8 mouse cellular contexts compared by ENCODE assay signal in genomic region chr4:65126451-65127290, GRCm38 (mm10). TPM values are rescaled to one million over a fixed set of nuclear protein-coding genes. Genes with fewer than 3 reads are reported as not detected.
A peak's percentile ranks its signal among the peaks of the same experiment; 100 is the strongest.
DNase-seq lines count a peak whose midpoint lies in the region; ATAC-seq lines count a peak whose summit lies in the region.

No protein-coding gene starts in this region.

- H3K36me3 ChIP-seq in heart, embryonic 14.5 days (ENCODE audit: control insufficient read depth, insufficient read depth, low read length) = no peaks in the 10 kb centered on the region
- 0 out of 2 replicates have a peak, but pooled peaks cover 10% of the 10 kb centered on the region for H3K36me3 ChIP-seq in midbrain, embryonic 10.5 days

- H3K4me3 ChIP-seq in heart, embryonic 14.5 days (ENCODE audit: control insufficient read depth in 1 of 2, insufficient read depth in 1 of 2, low read depth in 1 of 2, low read length in 2 of 2) = peak overlapping the region; percentile 55 to 57
- H3K4me3 ChIP-seq in midbrain, embryonic 10.5 days = peak overlapping the region; percentile 71

- H3K4me2 ChIP-seq in heart, embryonic 14.5 days (ENCODE audit: low read length) = peak overlapping the region; percentile 95

- H3K9me3 ChIP-seq in heart, embryonic 14.5 days (ENCODE audit: control insufficient read depth, low read length) = no peaks in the 10 kb centered on the region
- no peaks in the 10 kb centered on the region for H3K9me3 ChIP-seq in midbrain, embryonic 10.5 days (replicated peaks)

- H3K9ac ChIP-seq in heart, embryonic 14.5 days (ENCODE audit: low read length) = peak overlapping the region; percentile 75

- H3K4me1 ChIP-seq in heart, embryonic 14.5 days (ENCODE audit: control insufficient read depth in 2 of 2, insufficient read depth in 2 of 2, low read length in 2 of 2) = peaks cover 6 to 12% of the 10 kb centered on the region in 2 experiments
- H3K4me1 ChIP-seq in midbrain, embryonic 10.5 days = peaks cover 39% of the 10 kb centered on the region

- DNase-seq in right cerebral cortex, adult 2 months (ENCODE audit: low spot score in 2 of 2) = peak; percentile 13 to 23
- DNase-seq in right cerebral cortex, adult 18-20 months = no peak
- peak; percentile 68 for DNase-seq in embryo, embryonic 11 days
- peak; percentile 79 for DNase-seq in kidney, postnatal 14 days
- DNase-seq in midbrain, embryonic 10.5 days (ENCODE audit: low spot score) = no peak
- peak; percentile 19 for DNase-seq in yolk sac, embryonic 10.5 days (ENCODE audit: low spot score)
- DNase-seq in thymus, postnatal 10 days (ENCODE audit: low spot score in 2 of 2) = no peak

- ATAC-seq in heart, embryonic 14.5 days (ENCODE audit: insufficient number of reproducible peaks, insufficient read depth, low FRiP score, low read depth) = no peak

- H3K27me3 ChIP-seq in heart, embryonic 14.5 days (ENCODE audit: control insufficient read depth, insufficient read depth, low read length) = no peaks in the 10 kb centered on the region; the same call in 1 of the 2 replicates
- peaks cover 56% of the 10 kb centered on the region for H3K27me3 ChIP-seq in midbrain, embryonic 10.5 days (ENCODE audit: low read depth, poor library complexity, severe bottlenecking)

- H3K27ac ChIP-seq in heart, embryonic 14.5 days (replicated peaks in 1 of 2; ENCODE audit: control insufficient read depth in 1 of 2, insufficient read depth in 1 of 2, low read depth in 2 of 2, low read length in 2 of 2) = peak overlapping the region; percentile 65 to 72
- H3K27ac ChIP-seq in midbrain, embryonic 10.5 days (replicated peaks) = peak overlapping the region; percentile 91

- 7% methylated on average over 23 of the region's 23 CpGs for WGBS in heart, embryonic 14.5 days
- WGBS in midbrain, embryonic 10.5 days = 10% methylated on average over 23 of the region's 23 CpGs

RNA-seq across cellular contexts. Expression of gene Pappa, which starts 2.7 kb away (rescaled TPM):
- 0.40 and 0.73 TPM in 2 replicates for polyA plus RNA-seq in heart, embryonic 14.5 days (2014; fragmentation: Nextera tagmentation; extraction: Ambion mirVana)
- polyA plus RNA-seq in midbrain, embryonic 10.5 days (2016; fragmentation: Nextera tagmentation; extraction: Ambion mirVana) = 2.9 and 3.2 TPM in 2 replicates

Comparison
In these comparisons a context has a peak if more than half of its experiments do, and no peak if none do; other contexts are left out.
1. DNase-seq: peak in right cerebral cortex, adult 2 months (2 of 2), embryo, embryonic 11 days (single experiment), kidney, postnatal 14 days (single experiment) and yolk sac, embryonic 10.5 days (single experiment); none in right cerebral cortex, adult 18-20 months (single experiment), midbrain, embryonic 10.5 days (single experiment) and thymus, postnatal 10 days (0 of 2).